Mouse (Mus musculus) stomach, postnatal 0 days (tissue): Measurements from ENCODE around the gene Ptprt. TPM values are rescaled to one million over a fixed set of nuclear protein-coding genes. Genes with fewer than 3 reads are reported as not detected.
A peak's percentile ranks its signal among the peaks of the same experiment; 100 is the strongest.

Experiments used
- ATAC-seq: fragments of 200-750 bp; cut with Nextera tagmentation; 2 replicates; pipeline ENCODE4 v1.8.0; 2017; ENCODE audit not compliant: low FRiP score, low TSS enrichment
- DNase-seq: peaks from one replicate; pipeline ENCODE4 v3.0.0-alpha.2; 2016; ENCODE audit warnings: low spot score
- H3K27ac ChIP-seq: fragments of 300-500 bp; sonication (generic); replicated peaks from 2 replicates; pipeline ENCODE4 v1.5.1; 2014; ENCODE audit warnings: mild to moderate bottlenecking, control low read depth
- H3K27me3 ChIP-seq: fragments of 300-500 bp; sonication (generic); 2 replicates; pipeline ENCODE4 v1.6.1; 2014; ENCODE audit warnings: low read length; ENCODE audit not compliant: control insufficient read depth, insufficient read depth
- H3K36me3 ChIP-seq: fragments of 300-500 bp; sonication (generic); 2 replicates; pipeline ENCODE4 v1.6.1; 2014; ENCODE audit warnings: low read length, mixed read lengths; ENCODE audit not compliant: control insufficient read depth, insufficient read depth
- H3K4me1 ChIP-seq: fragments of 300-500 bp; sonication (generic); replicated peaks from 2 replicates; pipeline ENCODE4 v1.6.1; 2014; ENCODE audit warnings: antibody characterized with exemption; ENCODE audit not compliant: control insufficient read depth, insufficient read depth
- H3K4me2 ChIP-seq: fragments of 300-500 bp; sonication (generic); replicated peaks from 2 replicates; pipeline ENCODE4 v1.6.1; 2014; ENCODE audit warnings: low read depth, mild to moderate bottlenecking, control low read depth, moderate library complexity
- H3K4me3 ChIP-seq: fragments of 300-500 bp; sonication (generic); 2 replicates; pipeline ENCODE4 v1.5.1; 2014; ENCODE audit warnings: low read depth, low read length, control low read depth
- H3K9ac ChIP-seq: fragments of 300-500 bp; sonication (generic); 2 replicates; pipeline ENCODE4 v1.6.1; 2014; ENCODE audit warnings: mild to moderate bottlenecking, low read length, control low read depth, mixed read lengths
- H3K9me3 ChIP-seq: fragments of 300-500 bp; sonication (generic); 2 replicates; pipeline ENCODE4 v1.6.1; 2016; ENCODE audit warnings: low read length; ENCODE audit not compliant: control insufficient read depth
- CTCF ChIP-seq: IDR thresholded peaks from 2 replicates; pipeline ENCODE4 v1.5.1; 2016; ENCODE audit warnings: antibody characterized with exemption, low read depth, mild to moderate bottlenecking, moderate library complexity
- EP300 ChIP-seq: optimal IDR thresholded peaks from 2 replicates; pipeline ENCODE3; 2016; ENCODE audit warnings: antibody characterized with exemption
- WGBS: fragments of 180-500 bp; shearing (Covaris S2); extraction: QIAGEN DNeasy Blood & Tissue Kit; methylation state at CpG from one replicate; pipeline ENCODE4 v1.1.7; 2014; 5-methylcytosine and 5-hydroxymethylcytosine counted together
- polyA plus RNA-seq: library from polyadenylated mRNA; unstranded; fragments of >200 nt; fragmentation: Nextera tagmentation; extraction: Ambion mirVana; gene quantifications from 2 replicates; pipeline ENCODE4 v1.2.1, GENCODE M21; 2015

Gene Ptprt
- polyA plus RNA-seq, 1 experiment from 2014 or later = 0.89 TPM

DNA sequence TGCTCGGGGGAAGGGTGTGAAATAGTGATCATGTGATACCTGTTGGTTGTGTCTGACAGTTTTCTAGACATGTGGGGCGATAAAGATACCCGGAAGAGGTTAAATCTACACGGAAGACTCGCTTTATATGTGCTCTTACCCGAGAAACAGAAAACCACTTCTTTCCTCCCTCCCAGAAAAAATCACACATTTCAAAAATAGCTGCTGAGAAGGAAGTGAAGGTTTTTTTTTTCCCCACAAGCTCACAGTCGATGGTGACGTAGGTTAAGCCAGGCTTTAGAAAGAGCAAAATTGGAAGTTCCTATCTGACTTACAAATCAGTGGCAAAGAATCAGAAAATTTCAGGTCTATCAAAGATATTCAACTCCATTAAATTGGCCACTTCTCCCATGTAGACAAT is 965.1 kb downstream of the Ptprt start:
- DNase-seq (no peak), ATAC-seq (no peak)
- no peak overlapping the region for H3K9ac ChIP-seq
- H3K36me3 ChIP-seq = no peaks in the 10 kb centered on the region
- H3K27ac ChIP-seq = no peak overlapping the region
- no peaks in the 10 kb centered on the region for H3K9me3 ChIP-seq
- no peak overlapping the region for H3K4me2 ChIP-seq
- H3K4me3 ChIP-seq = no peak overlapping the region
- TF ChIP-seq EP300 (no peak), CTCF (no peak)
- H3K4me1 ChIP-seq = no peaks in the 10 kb centered on the region
- 77% methylated on average over 8 of the region's 8 CpGs for whole genome bisulfite sequencing
- no peaks in the 10 kb centered on the region for H3K27me3 ChIP-seq

DNA sequence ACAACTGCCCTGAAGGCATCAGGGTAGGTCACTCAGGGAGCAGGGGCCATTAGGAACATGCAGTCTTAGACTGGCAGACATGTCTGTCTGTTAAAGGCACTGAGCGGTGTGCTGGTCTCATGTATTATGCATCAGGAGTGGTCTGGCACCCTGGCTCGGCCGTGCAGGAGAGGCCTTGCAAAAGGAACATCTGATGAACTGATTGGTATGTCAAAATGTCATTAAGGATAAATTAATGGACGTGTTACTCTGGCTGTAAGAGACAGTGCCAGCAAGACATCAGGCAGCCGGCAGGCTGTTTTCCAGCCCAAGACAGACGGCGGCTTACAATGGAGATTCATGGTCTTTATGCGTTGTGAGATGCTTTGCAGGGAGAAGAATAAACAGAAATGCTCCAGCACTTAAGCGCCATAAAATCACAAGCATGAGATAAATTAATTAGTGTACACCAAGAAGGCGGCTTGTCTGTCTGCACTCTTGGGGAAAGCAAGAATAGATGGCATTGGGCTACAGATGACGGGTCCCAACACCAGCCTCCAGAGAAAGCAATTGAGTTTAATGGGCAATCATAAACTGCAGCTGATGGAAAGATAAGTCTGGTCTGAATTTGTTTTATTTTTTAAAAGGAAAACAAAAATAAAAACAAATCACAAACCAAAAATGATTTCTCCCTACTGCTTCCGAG is 992.5 kb downstream of the Ptprt start:
- DNase-seq = no peak
- no peaks in the 10 kb centered on the region for H3K9me3 ChIP-seq

GRCm38 (mm10) chr2:161661912-161662311 is 999.0 kb downstream of the Ptprt start:
- H3K4me1 ChIP-seq = no peaks in the 10 kb centered on the region
- 26% methylated on average over 5 of the region's 5 CpGs for WGBS
- no peak for DNase-seq

More for the DNA sequence above, 992.5 kb downstream of the Ptprt start:
- Histone ChIP-seq H3K9ac (no peak overlapping the region), H3K27ac (no peak overlapping the region), H3K27me3 (no peaks in the 10 kb centered on the region), H3K4me2 (no peak overlapping the region), H3K4me1 (no peaks in the 10 kb centered on the region), H3K36me3 (no peaks in the 10 kb centered on the region), H3K4me3 (no peak overlapping the region)
- no peak for TF ChIP-seq CTCF
- TF ChIP-seq EP300 = no peak
- no peak for ATAC-seq
- 75% methylated on average over 12 of the region's 12 CpGs for WGBS

GRCm38 (mm10) chr2:161660827-161661226 is 1000.1 kb downstream of the Ptprt start:
- ATAC-seq = no peak
- Histone ChIP-seq H3K36me3 (no peaks in the 10 kb centered on the region), H3K9ac (no peak overlapping the region), H3K9me3 (no peaks in the 10 kb centered on the region), H3K4me2 (no peak overlapping the region), H3K4me3 (no peak overlapping the region), H3K27ac (no peak overlapping the region), H3K4me1 (no peaks in the 10 kb centered on the region), H3K27me3 (no peaks in the 10 kb centered on the region)
- DNase-seq = no peak
- TF ChIP-seq CTCF (peak; percentile 54), EP300 (no peak)
- WGBS = 13% methylated on average over 4 of the region's 4 CpGs

More at GRCm38 (mm10) chr2:161661912-161662311, 999.0 kb downstream of the Ptprt start:
- H3K4me3 ChIP-seq = no peak overlapping the region
- no peaks in the 10 kb centered on the region for H3K36me3 ChIP-seq
- H3K27ac ChIP-seq = no peak overlapping the region
- H3K4me2 ChIP-seq = no peak overlapping the region
- no peaks in the 10 kb centered on the region for H3K9me3 ChIP-seq
- no peak overlapping the region for H3K9ac ChIP-seq
- TF ChIP-seq EP300 (no peak), CTCF (no peak)
- no peaks in the 10 kb centered on the region for H3K27me3 ChIP-seq
- no peak for ATAC-seq

GRCm38 (mm10) chr2:161657046-161657445 is 1003.9 kb downstream of the Ptprt start:
- no peak overlapping the region for H3K4me2 ChIP-seq
- no peak for DNase-seq

DNA sequence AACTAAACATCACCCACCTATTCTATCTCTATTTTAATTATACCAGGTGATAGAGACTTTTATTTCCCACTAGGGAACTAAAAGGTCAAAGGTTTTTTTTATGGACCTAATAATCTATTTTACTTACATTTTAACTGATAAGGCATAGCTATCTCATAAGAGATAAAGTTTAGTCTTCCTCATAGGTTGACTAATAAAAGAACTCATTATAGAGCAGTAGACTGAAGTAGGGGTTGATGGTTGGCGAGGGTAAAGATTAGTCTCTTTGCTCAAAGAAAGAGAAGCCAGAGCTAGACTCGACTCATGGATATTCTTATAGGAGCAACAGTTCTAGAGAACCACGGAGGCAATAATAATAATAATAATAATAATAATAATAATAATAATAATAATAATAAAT is 1004.3 kb downstream of the Ptprt start:
- DNase-seq = no peak
- no peak overlapping the region for H3K9ac ChIP-seq
- no peak overlapping the region for H3K4me3 ChIP-seq
- no peaks in the 10 kb centered on the region for H3K4me1 ChIP-seq
- H3K4me2 ChIP-seq = no peak overlapping the region
- ATAC-seq = no peak
- 86% methylated on average over 3 of the region's 3 CpGs for WGBS
- no peaks in the 10 kb centered on the region for H3K36me3 ChIP-seq
- H3K27me3 ChIP-seq = no peaks in the 10 kb centered on the region
- no peaks in the 10 kb centered on the region for H3K9me3 ChIP-seq
- no peak for TF ChIP-seq EP300
- TF ChIP-seq CTCF = no peak
- H3K27ac ChIP-seq = no peak overlapping the region

More at GRCm38 (mm10) chr2:161657046-161657445, 1003.9 kb downstream of the Ptprt start:
- Histone ChIP-seq H3K9ac (no peak overlapping the region), H3K27ac (no peak overlapping the region), H3K4me3 (no peak overlapping the region), H3K36me3 (no peaks in the 10 kb centered on the region), H3K4me1 (no peaks in the 10 kb centered on the region), H3K27me3 (no peaks in the 10 kb centered on the region), H3K9me3 (no peaks in the 10 kb centered on the region)
- WGBS = 90% methylated on average over 4 of the region's 4 CpGs
- TF ChIP-seq CTCF = no peak
- TF ChIP-seq EP300 = no peak
- ATAC-seq = no peak
